8 mouse cellular contexts compared by ENCODE assay signal in the genomic region with DNA sequence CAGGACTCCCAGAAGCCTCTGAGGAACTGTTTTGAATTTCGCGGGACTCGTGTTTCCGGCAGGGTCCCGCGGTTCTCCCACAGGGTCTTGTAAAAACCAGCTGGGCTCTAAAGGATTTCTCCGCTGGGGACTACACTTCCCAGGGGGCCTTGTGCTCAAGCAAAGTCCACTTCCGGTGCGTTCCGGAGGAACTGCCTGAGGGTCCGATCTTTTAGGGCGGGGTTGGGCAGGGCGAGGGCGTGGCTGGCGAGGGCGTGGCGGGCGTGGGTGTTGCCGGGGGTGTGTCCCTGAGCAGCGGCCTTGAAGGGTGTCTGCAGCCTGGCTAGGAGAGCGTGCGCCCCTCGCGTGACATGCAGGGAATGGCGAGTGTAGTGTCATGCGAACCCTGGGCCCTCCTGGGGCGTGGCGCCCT. TPM values are rescaled to one million over a fixed set of nuclear protein-coding genes. Genes with fewer than 3 reads are reported as not detected.
A peak's percentile ranks its signal among the peaks of the same experiment; 100 is the strongest.
DNase-seq lines count a peak whose midpoint lies in the region; ATAC-seq and TF ChIP-seq lines count a peak whose summit lies in the region.

A gene (plus strand): TSS at position 252 of the 412 bp plus-strand sequence.

- intact Hi-C loops in heart, postnatal 10 days (cut with DNase I): no loop called here

- no peak for TF ChIP-seq CTCF in E14TG2a.4 (conservative IDR thresholded peaks at IDR 0.05; ENCODE audit: low read length)
- TF ChIP-seq CTCF in liver, postnatal 0 days (IDR thresholded peaks at IDR 0.05; ENCODE audit: low read depth): peak; percentile 44; the same call in 1 of the 2 replicates

- under 1% methylated on average over 28 of the region's 28 CpGs for WGBS in forebrain, embryonic 12.5 days
- WGBS in large intestine, adult 2 months: under 1% methylated on average over 28 of the region's 28 CpGs
- under 1% methylated on average over 23 of the region's 28 CpGs for WGBS in liver, postnatal 0 days (ENCODE audit: insufficient replicate concordance)
- under 1% methylated on average over 28 of the region's 28 CpGs for WGBS in neural tube, embryonic 14.5 days

- peaks cover 18% of the 10 kb centered on the region for H3K36me3 ChIP-seq in E14TG2a.4 (ENCODE audit: insufficient read depth, low read length)
- H3K36me3 ChIP-seq in forebrain, embryonic 12.5 days (replicated peaks): peaks cover 10% of the 10 kb centered on the region; the same call in 1 of the 2 replicates
- no peaks in the 10 kb centered on the region for H3K36me3 ChIP-seq in liver, postnatal 0 days (replicated peaks; ENCODE audit: insufficient read depth, low read length)
- H3K36me3 ChIP-seq in neural tube, embryonic 14.5 days (ENCODE audit: control insufficient read depth, insufficient read depth, low read length): no peaks in the 10 kb centered on the region

- 0 out of 2 replicates have a peak, but pooled peaks cover 4% of the 10 kb centered on the region for H3K9me3 ChIP-seq in E14TG2a.4 (ENCODE audit: low read length)
- no peaks in the 10 kb centered on the region for H3K9me3 ChIP-seq in forebrain, embryonic 12.5 days
- H3K9me3 ChIP-seq in liver, postnatal 0 days (ENCODE audit: low read length): no peaks in the 10 kb centered on the region
- no peaks in the 10 kb centered on the region for H3K9me3 ChIP-seq in neural tube, embryonic 14.5 days (ENCODE audit: control insufficient read depth, low read length)

- TF ChIP-seq EP300 in liver, postnatal 0 days (IDR thresholded peaks at IDR 0.05; ENCODE audit: low read depth): no peak

- H3K27ac ChIP-seq in forebrain, embryonic 12.5 days: peak within 1 kb of the TSS; percentile 20; the same call in 1 of the 2 replicates
- no peak within 1 kb of the TSS for H3K27ac ChIP-seq in liver, postnatal 0 days (ENCODE audit: low read depth)
- H3K27ac ChIP-seq in neural tube, embryonic 14.5 days (ENCODE audit: low read depth, low read length): no peak within 1 kb of the TSS

- H3K4me3 ChIP-seq in E14TG2a.4 (replicated peaks; ENCODE audit: low read length): peak within 1 kb of the TSS; percentile 86
- H3K4me3 ChIP-seq in forebrain, embryonic 12.5 days (replicated peaks): peak within 1 kb of the TSS; percentile 65
- H3K4me3 ChIP-seq in liver, postnatal 0 days (ENCODE audit: low read depth, low read length): peak within 1 kb of the TSS; percentile 55
- H3K4me3 ChIP-seq in neural tube, embryonic 14.5 days (ENCODE audit: low read depth, low read length): peak within 1 kb of the TSS; percentile 69

- peak within 1 kb of the TSS; percentile 69 for H3K9ac ChIP-seq in forebrain, embryonic 12.5 days
- H3K9ac ChIP-seq in liver, postnatal 0 days (replicated peaks): peak within 1 kb of the TSS; percentile 33; the same call in 1 of the 2 replicates
- H3K9ac ChIP-seq in neural tube, embryonic 14.5 days (replicated peaks; ENCODE audit: low read depth, low read length): peak within 1 kb of the TSS; percentile 73

- peaks cover 16% of the 10 kb centered on the region for H3K4me1 ChIP-seq in E14TG2a.4 (replicated peaks; ENCODE audit: low read depth, low read length)
- H3K4me1 ChIP-seq in forebrain, embryonic 12.5 days: peaks cover 24% of the 10 kb centered on the region
- H3K4me1 ChIP-seq in liver, postnatal 0 days (ENCODE audit: insufficient read depth): peaks cover 14% of the 10 kb centered on the region
- H3K4me1 ChIP-seq in neural tube, embryonic 14.5 days (ENCODE audit: control insufficient read depth, insufficient read depth, low read length): peaks cover 5% of the 10 kb centered on the region; the same call in 1 of the 2 replicates

- H3K27me3 ChIP-seq in E14TG2a.4 (ENCODE audit: insufficient read depth, low read length): peaks cover 18% of the 10 kb centered on the region
- no peaks in the 10 kb centered on the region for H3K27me3 ChIP-seq in forebrain, embryonic 12.5 days
- H3K27me3 ChIP-seq in liver, postnatal 0 days (ENCODE audit: insufficient read depth, low read length): no peaks in the 10 kb centered on the region
- no peaks in the 10 kb centered on the region for H3K27me3 ChIP-seq in neural tube, embryonic 14.5 days (ENCODE audit: control insufficient read depth, insufficient read depth, low read length)

- H3K4me2 ChIP-seq in forebrain, embryonic 12.5 days: peak within 1 kb of the TSS; percentile 81
- peak within 1 kb of the TSS; percentile 84 for H3K4me2 ChIP-seq in liver, postnatal 0 days (ENCODE audit: low read depth, low read length)
- peak within 1 kb of the TSS; percentile 91 for H3K4me2 ChIP-seq in neural tube, embryonic 14.5 days (ENCODE audit: low read depth, low read length)

- peak; percentile 80 for DNase-seq in c-Kit-positive CD71-positive TER-119-positive erythroid progenitor cells, embryonic 14.5 days (ENCODE audit: low spot score)
- DNase-seq in heart, postnatal 10 days: peak; percentile 96
- peak; percentile 56 for DNase-seq in large intestine, adult 2 months (ENCODE audit: low read depth, low spot score)
- DNase-seq in liver, postnatal 0 days: peak; percentile 94
- DNase-seq in testis, postnatal 10 days (ENCODE audit: low spot score): peak; percentile 98

- ATAC-seq in forebrain, embryonic 12.5 days (ENCODE audit: low FRiP score): peak; percentile 96
- peak; percentile 97 for ATAC-seq in liver, postnatal 0 days
- ATAC-seq in neural tube, embryonic 14.5 days (ENCODE audit: low read depth): peak; percentile 97

RNA-seq across cellular contexts. Expression of the gene that starts here (rescaled TPM):
- 15.2 and 15.8 TPM in 2 replicates for polyA plus RNA-seq in forebrain, embryonic 12.5 days (2016; fragmentation: Nextera tagmentation; extraction: Ambion mirVana)
- total RNA-seq in heart, postnatal 10 days (2021): 1 to 10 TPM; 4.3 to 4.5 TPM
- 0.60 and 0.86 TPM in 2 replicates for polyA plus RNA-seq in large intestine, adult 2 months (2012; rRNA removed)
- 0.75 and 0.86 TPM in 2 replicates for polyA plus RNA-seq in liver, postnatal 0 days (2015; fragmentation: Nextera tagmentation; extraction: Ambion mirVana)
- 17.8 and 19.7 TPM in 2 replicates for polyA plus RNA-seq in neural tube, embryonic 14.5 days (2014; fragmentation: Nextera tagmentation; extraction: Ambion mirVana)

Comparison
In these comparisons a context has a peak if more than half of its experiments do, and no peak if none do; other contexts are left out.
1. Peak in DNase-seq in large intestine, adult 2 months; RNA of the gene not detected or under 1 TPM.
2. Peak in DNase-seq, ATAC-seq, H3K4me3 ChIP-seq, H3K9ac ChIP-seq and H3K4me2 ChIP-seq in liver, postnatal 0 days; RNA of the gene not detected or under 1 TPM.